Mouse (Mus musculus): ENCODE results near the gene Slc26a6. TPM values are rescaled to one million over a fixed set of nuclear protein-coding genes. Genes with fewer than 3 reads are reported as not detected.

Slc26a6 gene
- polyA plus RNA-seq, 1 experiment from 2014 or later = 7.8 TPM

DNA sequence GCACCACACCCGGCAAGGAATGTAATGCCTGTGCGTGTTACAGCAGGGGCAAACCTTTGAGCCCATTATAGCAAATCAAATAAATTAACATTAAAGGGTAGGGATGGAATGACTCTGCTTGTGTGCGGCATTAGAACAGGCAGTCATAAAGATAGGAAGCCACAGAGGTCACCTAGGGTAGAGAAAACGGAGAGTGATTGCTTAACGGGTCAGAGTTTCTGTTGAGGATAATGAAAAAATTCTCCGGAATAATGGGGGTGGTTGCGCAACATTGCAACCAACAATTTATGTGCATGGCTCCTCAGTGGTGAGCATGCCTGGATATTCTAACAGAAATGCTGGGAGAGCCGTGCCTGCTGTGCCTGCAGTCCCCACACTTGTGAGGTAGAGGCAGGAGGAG, 72.8 kb downstream of the Slc26a6 start:
- no peak for DNase-seq (ENCODE audit: low read depth, low spot score)
- no peak for TF ChIP-seq CTCF (IDR thresholded peaks at IDR 0.05)
- ATAC-seq = no peak
- in situ Hi-C loops (cut with MboI; ENCODE audit: low pct_unique_long_range_greater_than_20kb) = no loop called here
- ChIA-PET CTCF (no interaction called here), POLR2A (no interaction called here)
- H3K27me3 ChIP-seq = peaks cover 24% of the 10 kb centered on the region

GRCm38 (mm10) chr9:108928424-108928823, 75.3 kb downstream of the Slc26a6 start:
- CTCF ChIA-PET = no interaction called here
- DNase-seq (ENCODE audit: low read depth, low spot score) = no peak
- TF ChIP-seq CTCF (IDR thresholded peaks at IDR 0.05) = no peak
- POLR2A ChIA-PET = no interaction called here
- peaks cover 11% of the 10 kb centered on the region for H3K27me3 ChIP-seq
- ATAC-seq = no peak
- in situ Hi-C loops (cut with MboI; ENCODE audit: low pct_unique_long_range_greater_than_20kb) = no loop called here

DNA sequence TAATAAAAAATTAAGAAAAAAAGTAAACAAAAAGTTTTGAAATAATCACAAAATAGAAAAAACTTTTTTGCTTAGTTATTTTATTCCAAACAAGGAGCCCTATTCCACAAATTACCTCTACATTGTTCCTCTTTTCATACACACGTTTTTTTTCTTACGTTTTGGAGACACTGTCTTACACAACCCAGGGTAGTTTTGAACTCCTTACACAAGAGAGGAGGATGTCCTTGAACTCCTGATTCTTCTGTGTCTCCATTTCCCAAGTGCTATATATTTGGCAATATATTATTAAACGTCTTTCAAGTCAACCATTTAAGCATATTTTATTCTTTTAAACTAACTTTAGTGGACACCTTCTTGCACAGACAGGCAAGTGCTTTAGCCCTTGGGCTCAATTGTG, 82.9 kb downstream of the Slc26a6 start:
- ChIA-PET POLR2A (no interaction called here), CTCF (no interaction called here)
- in situ Hi-C loops (cut with MboI; ENCODE audit: low pct_unique_long_range_greater_than_20kb) = no loop called here
- no peak for DNase-seq (ENCODE audit: low read depth, low spot score)
- peaks cover 1% of the 10 kb centered on the region for H3K27me3 ChIP-seq
- no peak for TF ChIP-seq CTCF (IDR thresholded peaks at IDR 0.05)
- ATAC-seq = no peak

GRCm38 (mm10) chr9:108936418-108937364, 83.6 kb downstream of the Slc26a6 start, which contains the start of gene Uqcrc1:
Gene Uqcrc1, plus strand, starts transcription at chr9:108936633.
- DNase-seq (ENCODE audit: low read depth, low spot score) = peak; percentile 86
- peak; percentile 87 for ATAC-seq
- ChIA-PET POLR2A (no interaction called here), CTCF (no interaction called here)
- no peaks in the 10 kb centered on the region for H3K27me3 ChIP-seq
- peak; percentile 98 for TF ChIP-seq CTCF (IDR thresholded peaks at IDR 0.05)
- in situ Hi-C loops (cut with MboI; ENCODE audit: low pct_unique_long_range_greater_than_20kb) = no loop called here

DNA sequence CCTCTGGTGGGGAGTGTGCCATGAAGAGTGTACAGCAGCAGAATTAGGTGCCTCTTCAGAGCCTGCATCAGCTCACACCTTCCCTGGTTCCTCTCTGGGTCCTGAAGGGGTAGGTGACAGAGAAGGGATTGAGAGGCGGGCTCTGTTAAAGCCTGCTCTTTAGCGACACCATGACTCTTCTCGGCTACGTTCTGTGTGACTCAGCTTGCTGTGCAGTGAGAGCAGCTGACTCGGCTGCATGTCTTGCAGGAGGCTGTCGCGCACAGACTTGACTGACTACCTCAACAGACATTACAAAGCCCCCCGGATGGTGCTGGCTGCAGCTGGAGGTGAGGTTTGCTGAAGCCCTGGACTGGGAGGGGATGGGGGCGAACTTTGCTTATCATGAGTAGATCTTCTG, 92.0 kb downstream of the Slc26a6 start:
- ChIA-PET CTCF (no interaction called here), POLR2A (no interaction called here)
- in situ Hi-C loops (cut with MboI; ENCODE audit: low pct_unique_long_range_greater_than_20kb) = no loop called here
- DNase-seq (ENCODE audit: low read depth, low spot score) (no peak), ATAC-seq (no peak)
- H3K27me3 ChIP-seq = no peaks in the 10 kb centered on the region
- no peak for TF ChIP-seq CTCF (IDR thresholded peaks at IDR 0.05)

- in situ Hi-C loops (cut with MboI; ENCODE audit: low pct_unique_long_range_greater_than_20kb) = no loop called here
- TF ChIP-seq CTCF (IDR thresholded peaks at IDR 0.05) = no peak
- ATAC-seq (no peak), DNase-seq (ENCODE audit: low read depth, low spot score) (no peak)
- no peaks in the 10 kb centered on the region for H3K27me3 ChIP-seq
- ChIA-PET POLR2A (no interaction called here), CTCF (no interaction called here)
These were observed 92.5 kb downstream of the Slc26a6 start for GRCm38 (mm10) chr9:108945608-108946007.

DNA sequence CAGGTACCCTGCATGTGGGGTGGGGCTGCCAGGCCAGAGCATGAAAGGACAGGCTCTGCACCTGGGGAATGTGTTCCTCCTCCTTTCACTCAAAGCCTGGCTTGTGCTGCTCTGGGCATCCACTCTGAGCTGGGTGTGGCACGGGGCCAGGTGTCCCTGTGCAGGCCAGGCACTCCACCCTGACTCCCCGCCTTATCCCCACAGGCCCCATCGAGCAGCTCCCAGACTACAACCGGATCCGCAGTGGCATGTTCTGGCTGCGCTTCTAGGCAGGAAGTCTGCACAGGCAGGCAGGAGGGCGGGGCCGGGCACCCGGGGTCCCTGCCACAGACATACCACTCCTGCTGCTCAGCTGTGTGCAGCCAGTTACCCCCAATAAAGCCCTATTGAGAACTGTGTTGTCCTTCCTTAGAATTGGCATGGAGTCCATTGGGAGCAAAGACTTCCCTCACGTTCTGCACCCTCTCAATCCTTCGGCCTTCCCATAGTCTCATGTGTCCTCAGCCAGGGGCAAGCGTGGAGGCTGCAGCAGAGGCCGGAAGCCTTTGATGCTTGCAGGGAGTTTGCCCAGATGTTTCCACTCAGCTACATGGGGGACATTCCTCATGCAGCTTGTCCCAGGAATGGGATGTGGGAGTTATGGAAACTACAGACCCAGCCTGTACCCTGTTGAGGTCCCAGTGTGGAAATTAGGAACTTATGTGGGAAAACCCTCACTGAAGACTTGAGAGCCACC, 96.3 kb downstream of the Slc26a6 start:
- no peaks in the 10 kb centered on the region for H3K27me3 ChIP-seq
- ChIA-PET CTCF (no interaction called here), POLR2A (no interaction called here)
- in situ Hi-C loops (cut with MboI; ENCODE audit: low pct_unique_long_range_greater_than_20kb) = no loop called here
- DNase-seq (ENCODE audit: low read depth, low spot score) (no peak), ATAC-seq (no peak)
- TF ChIP-seq CTCF (IDR thresholded peaks at IDR 0.05) = no peak

GRCm38 (mm10) chr9:108949967-108950728, 97.1 kb downstream of the Slc26a6 start:
- ChIA-PET POLR2A (no interaction called here), CTCF (interaction anchor here (0.8 to 1.2 kb wide), 2 partner anchors 8 to 12 kb away, joined by 3 read pairs; no protein-coding TSS in a partner anchor)
- no peaks in the 10 kb centered on the region for H3K27me3 ChIP-seq
- ATAC-seq (no peak), DNase-seq (ENCODE audit: low read depth, low spot score) (no peak)
- in situ Hi-C loops (cut with MboI; ENCODE audit: low pct_unique_long_range_greater_than_20kb) = no loop called here
- TF ChIP-seq CTCF (IDR thresholded peaks at IDR 0.05) = no peak

- ChIA-PET POLR2A (no interaction called here), CTCF (no interaction called here)
- no peaks in the 10 kb centered on the region for H3K27me3 ChIP-seq
- in situ Hi-C loops (cut with MboI; ENCODE audit: low pct_unique_long_range_greater_than_20kb) = no loop called here
- DNase-seq (ENCODE audit: low read depth, low spot score) (peak; percentile 64), ATAC-seq (peak; percentile 40)
- no peak for TF ChIP-seq CTCF (IDR thresholded peaks at IDR 0.05)
These were observed 100.1 kb downstream of the Slc26a6 start, which contains the start of gene Col7a1 for GRCm38 (mm10) chr9:108953081-108953636. Gene Col7a1, plus strand, starts transcription at chr9:108953586.

DNA sequence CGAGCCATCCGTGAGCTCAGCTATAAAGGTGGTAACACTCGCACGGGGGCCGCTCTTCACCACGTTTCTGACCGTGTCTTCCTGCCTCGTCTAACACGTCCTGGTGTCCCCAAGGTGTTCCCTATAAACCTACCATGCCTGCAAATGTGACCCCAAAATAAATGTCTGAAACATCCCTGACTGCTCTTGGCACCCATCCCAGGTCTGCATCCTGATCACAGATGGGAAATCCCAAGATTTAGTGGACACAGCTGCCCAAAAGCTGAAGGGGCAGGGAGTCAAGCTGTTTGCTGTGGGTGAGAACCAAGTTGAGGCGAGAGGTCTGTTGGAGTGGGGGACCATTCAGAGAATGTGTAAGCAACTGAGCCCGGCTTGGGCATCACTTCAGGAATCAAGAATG, 102.2 kb downstream of the Slc26a6 start:
- in situ Hi-C loops (cut with MboI; ENCODE audit: low pct_unique_long_range_greater_than_20kb) = no loop called here
- no peaks in the 10 kb centered on the region for H3K27me3 ChIP-seq
- no peak for ATAC-seq
- POLR2A ChIA-PET = no interaction called here
- no peak for TF ChIP-seq CTCF (IDR thresholded peaks at IDR 0.05)
- CTCF ChIA-PET = no interaction called here
- DNase-seq (ENCODE audit: low read depth, low spot score) = no peak
